Mouse (Mus musculus) cerebellum, postnatal 36 days (tissue): Measurements from ENCODE around the gene Mtss1l.
"Not testable (repeated sequence)": the region's sequence is repeated elsewhere in the genome, so short reads cannot be mapped to it uniquely, and the experiment has no call there.

Experiments used
- DNase-seq, 2 experiments: peaks; one replicate each; pipeline ENCODE4 v3.0.0; 2021 to 2022; ENCODE audit warnings: mixed read lengths in 2 of 2

The Mtss1l gene

GRCm38 (mm10) chr8:110786501-110786900 lies 65.2 kb downstream of the Mtss1l start:
- DNase-seq = not testable (repeated sequence)

- DNase-seq = no peak
Observed at GRCm38 (mm10) chr8:110786934-110787333, 65.7 kb downstream of the Mtss1l start.

GRCm38 (mm10) chr8:110787411-110787954 lies 66.2 kb downstream of the Mtss1l start:
- DNase-seq = no peak

- no peak for DNase-seq
Observed at GRCm38 (mm10) chr8:110788981-110789380, 67.7 kb downstream of the Mtss1l start.

GRCm38 (mm10) chr8:110789571-110789970 lies 68.3 kb downstream of the Mtss1l start:
- no peak for DNase-seq

GRCm38 (mm10) chr8:110790270-110790669 lies 69.0 kb downstream of the Mtss1l start:
- no peak for DNase-seq
